Mouse (Mus musculus) kidney, embryonic 16.5 days (tissue): ENCODE results near the gene Naa38. TPM values are rescaled to one million over a fixed set of nuclear protein-coding genes. Genes with fewer than 3 reads are reported as not detected.

Experiments
- ATAC-seq: fragments of 200-750 bp; cut with Nextera tagmentation; 2 replicates; pipeline ENCODE4 v1.8.0; 2017; ENCODE audit warnings: moderate TSS enrichment; ENCODE audit not compliant: low FRiP score, low TSS enrichment
- H3K27ac ChIP-seq: fragments of 300-500 bp; sonication (generic); 2 replicates; pipeline ENCODE4 v1.5.1; 2014; ENCODE audit warnings: low read length
- H3K27me3 ChIP-seq: fragments of 300-500 bp; sonication (generic); 2 replicates; pipeline ENCODE4 v1.6.1; 2014; ENCODE audit warnings: low read length, control low read depth, mixed read lengths; ENCODE audit not compliant: insufficient read depth
- H3K36me3 ChIP-seq: fragments of 300-500 bp; sonication (generic); 2 replicates; pipeline ENCODE4 v1.6.1; 2014; ENCODE audit warnings: low read length, control low read depth, mixed read lengths; ENCODE audit not compliant: insufficient read depth
- H3K4me1 ChIP-seq: fragments of 300-500 bp; sonication (generic); 2 replicates; pipeline ENCODE4 v1.6.1; 2014; ENCODE audit warnings: low read length, control low read depth, mixed read lengths; ENCODE audit not compliant: insufficient read depth
- H3K4me2 ChIP-seq: fragments of 300-500 bp; sonication (generic); replicated peaks from 2 replicates; pipeline ENCODE4 v1.6.1; 2014; ENCODE audit warnings: low read depth, low read length
- H3K4me3 ChIP-seq: fragments of 300-500 bp; sonication (generic); 2 replicates; pipeline ENCODE4 v1.5.1; 2014; ENCODE audit warnings: mild to moderate bottlenecking, low read length
- H3K9ac ChIP-seq: fragments of 300-500 bp; sonication (generic); replicated peaks from 2 replicates; pipeline ENCODE4 v1.6.1; 2014; ENCODE audit warnings: low read length
- H3K9me3 ChIP-seq: fragments of 300-500 bp; sonication (generic); 2 replicates; pipeline ENCODE4 v1.6.1; 2016; ENCODE audit warnings: low read length, control low read depth
- WGBS: fragments of 180-500 bp; shearing (Covaris S2); extraction: QIAGEN DNeasy Blood & Tissue Kit; methylation state at CpG from one replicate; pipeline ENCODE4 v1.1.7; 2014; 5-methylcytosine and 5-hydroxymethylcytosine counted together
- polyA plus RNA-seq: library from polyadenylated mRNA; unstranded; fragments of >200 nt; fragmentation: Nextera tagmentation; extraction: Ambion mirVana; gene quantifications from 2 replicates; pipeline ENCODE4 v1.2.1, GENCODE M21; 2015

Gene Naa38
- polyA plus RNA-seq, 1 experiment from 2014 or later: 150 TPM

GRCm38 (mm10) chr11:69366855-69367615 lies 28.3 kb upstream of the Naa38 start:
- H3K4me1 ChIP-seq: peaks cover 59% of the 10 kb centered on the region
- peak overlapping the region; percentile 100 for H3K27ac ChIP-seq
- peak overlapping the region; percentile 100 for H3K9ac ChIP-seq
- ATAC-seq: no peak
- peak overlapping the region; percentile 76 for H3K4me2 ChIP-seq
- no peaks in the 10 kb centered on the region for H3K27me3 ChIP-seq
- peaks cover 15% of the 10 kb centered on the region for H3K36me3 ChIP-seq
- peak overlapping the region; percentile 88 for H3K4me3 ChIP-seq
- H3K9me3 ChIP-seq: no peaks in the 10 kb centered on the region
- 0% methylated on average over 22 of the region's 22 CpGs for WGBS

DNA sequence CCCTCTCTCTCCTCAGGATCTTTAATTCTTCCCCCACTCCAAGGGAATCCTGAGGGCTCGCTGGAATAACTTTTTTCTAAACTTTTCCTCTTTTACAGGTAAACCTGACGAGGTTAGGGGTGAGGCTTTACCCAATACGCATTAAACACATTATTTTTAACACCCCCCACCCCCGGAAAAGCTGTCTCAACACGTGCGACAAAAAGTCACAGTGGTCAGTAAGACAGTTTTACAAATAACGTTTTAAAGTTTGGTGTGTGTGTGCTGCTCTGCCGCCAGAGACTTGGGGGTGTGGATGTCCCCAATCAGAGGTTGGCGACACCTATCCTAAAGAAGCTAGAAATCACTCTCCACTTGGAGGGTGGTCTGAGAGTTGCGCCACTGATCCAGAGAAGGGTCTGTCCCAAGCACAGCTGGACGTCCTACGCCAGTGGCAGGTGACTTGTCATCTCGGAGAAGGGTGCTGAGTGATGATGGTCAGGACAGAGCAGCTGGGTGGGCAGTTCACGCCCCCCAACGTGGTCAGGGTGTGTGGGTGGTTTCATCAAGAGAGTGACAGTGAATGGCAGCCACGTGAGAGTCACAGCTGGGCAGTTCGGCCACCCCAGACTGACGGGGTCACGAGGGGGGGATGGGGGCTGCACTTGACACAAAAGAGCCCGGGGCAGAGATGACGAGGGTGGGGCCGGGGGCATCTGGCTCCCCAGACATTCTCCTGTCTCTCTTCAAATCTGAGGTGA lies 27.5 kb upstream of the Naa38 start:
- H3K9ac ChIP-seq: peak overlapping the region; percentile 100
- peak; percentile 10; the same call in 1 of the 2 replicates for ATAC-seq
- H3K36me3 ChIP-seq: peaks cover 12% of the 10 kb centered on the region

DNA sequence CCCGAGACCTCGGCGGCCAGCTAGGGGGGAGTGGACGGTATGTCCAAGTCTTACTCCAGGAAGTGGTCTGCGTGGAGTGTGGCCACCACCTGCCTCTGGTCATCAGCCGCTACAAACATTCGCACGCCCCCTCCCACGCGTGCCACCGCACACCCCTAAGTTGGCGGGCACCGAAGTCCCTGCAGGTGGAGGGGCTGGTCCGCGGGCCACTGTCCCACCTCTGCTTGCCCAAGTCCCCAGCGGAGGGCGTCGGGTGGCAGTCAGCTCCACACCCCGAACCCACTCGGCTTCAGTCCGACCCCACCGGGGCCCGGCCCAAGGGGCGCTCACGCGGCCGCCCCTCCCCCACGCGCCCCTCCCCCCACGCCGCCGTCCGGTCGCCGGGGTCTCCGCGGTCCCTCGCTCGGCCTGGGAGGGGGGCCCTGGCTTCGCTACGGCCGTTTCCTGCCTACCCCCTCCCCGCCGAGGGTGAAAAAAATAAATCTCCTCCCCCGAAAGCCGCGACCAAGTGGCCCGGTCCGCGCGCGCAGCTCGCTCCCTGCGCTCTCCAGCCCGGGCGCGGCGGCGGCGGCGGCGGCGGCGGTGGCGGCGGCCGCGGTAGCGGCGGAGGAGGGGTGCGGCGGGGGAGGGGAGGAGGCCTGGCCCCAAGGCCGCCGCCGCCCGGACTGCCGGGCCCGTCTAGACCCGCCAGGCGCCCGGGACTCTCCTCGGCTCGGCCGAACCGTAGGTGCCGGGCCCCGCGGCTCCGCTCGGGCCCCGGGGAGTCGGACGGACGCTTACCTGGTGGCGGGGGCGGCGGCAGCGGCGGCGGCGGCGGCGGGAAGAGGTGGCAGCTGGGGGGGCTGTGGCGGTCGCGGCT lies 26.7 kb upstream of the Naa38 start:
- peaks cover 62% of the 10 kb centered on the region for H3K4me1 ChIP-seq
- peak overlapping the region; percentile 76 for H3K4me2 ChIP-seq
- 0 out of 2 replicates have a peak, but pooled peaks have one; percentile 3 for ATAC-seq
- peak overlapping the region; percentile 88 for H3K4me3 ChIP-seq
- WGBS: under 1% methylated on average over 46 of the region's 106 CpGs
- H3K9ac ChIP-seq: peak overlapping the region; percentile 100
- H3K9me3 ChIP-seq: no peaks in the 10 kb centered on the region
- peak overlapping the region; percentile 100 for H3K27ac ChIP-seq
- H3K36me3 ChIP-seq: peaks cover 11% of the 10 kb centered on the region
- H3K27me3 ChIP-seq: no peaks in the 10 kb centered on the region

More for the DNA sequence above, 27.5 kb upstream of the Naa38 start:
- H3K27ac ChIP-seq: peak overlapping the region; percentile 100
- H3K4me2 ChIP-seq: peak overlapping the region; percentile 76
- H3K9me3 ChIP-seq: no peaks in the 10 kb centered on the region
- H3K27me3 ChIP-seq: no peaks in the 10 kb centered on the region
- peaks cover 61% of the 10 kb centered on the region for H3K4me1 ChIP-seq
- H3K4me3 ChIP-seq: peak overlapping the region; percentile 88
- WGBS: under 1% methylated on average over 22 of the region's 22 CpGs

GRCm38 (mm10) chr11:69369215-69369989 lies 25.9 kb upstream of the Naa38 start, which contains the start of gene Chd3:
Gene Chd3, minus strand, starts transcription at chr11:69369406.
- peak within 1 kb of the TSS; percentile 76 for H3K4me2 ChIP-seq
- H3K4me1 ChIP-seq: peaks cover 56% of the 10 kb centered on the region
- H3K36me3 ChIP-seq: peaks cover 13% of the 10 kb centered on the region
- no peaks in the 10 kb centered on the region for H3K27me3 ChIP-seq
- peak within 1 kb of the TSS; percentile 100 for H3K9ac ChIP-seq
- WGBS: under 1% methylated on average over 18 of the region's 34 CpGs
- H3K9me3 ChIP-seq: no peaks in the 10 kb centered on the region
- H3K27ac ChIP-seq: peak within 1 kb of the TSS; percentile 100
- no peak for ATAC-seq
- H3K4me3 ChIP-seq: peak within 1 kb of the TSS; percentile 88

- 13% methylated on average over 2 of the region's 2 CpGs for WGBS
- H3K27ac ChIP-seq: peak overlapping the region; percentile 100
- peak overlapping the region; percentile 100 for H3K9ac ChIP-seq
- peaks cover 48% of the 10 kb centered on the region for H3K4me1 ChIP-seq
- H3K27me3 ChIP-seq: no peaks in the 10 kb centered on the region
- peak overlapping the region; percentile 76 for H3K4me2 ChIP-seq
- no peak for ATAC-seq
- H3K9me3 ChIP-seq: no peaks in the 10 kb centered on the region
- H3K4me3 ChIP-seq: peak overlapping the region; percentile 88
- peaks cover 13% of the 10 kb centered on the region for H3K36me3 ChIP-seq
Measured at GRCm38 (mm10) chr11:69369990-69370816, 25.1 kb upstream of the Naa38 start.

- Histone ChIP-seq H3K4me1 (peaks cover 42% of the 10 kb centered on the region), H3K36me3 (peaks cover 16% of the 10 kb centered on the region), H3K4me3 (peak overlapping the region; percentile 33), H3K9me3 (no peaks in the 10 kb centered on the region), H3K4me2 (peak overlapping the region; percentile 53), H3K27ac (peak overlapping the region; percentile 92), H3K27me3 (no peaks in the 10 kb centered on the region), H3K9ac (peak overlapping the region; percentile 60)
- 17% methylated on average over 9 of the region's 9 CpGs for WGBS
- ATAC-seq: no peak
Measured at GRCm38 (mm10) chr11:69370817-69371215, 24.5 kb upstream of the Naa38 start.

GRCm38 (mm10) chr11:69371601-69372000 lies 23.7 kb upstream of the Naa38 start:
- no peaks in the 10 kb centered on the region for H3K9me3 ChIP-seq
- H3K27me3 ChIP-seq: no peaks in the 10 kb centered on the region
- peak overlapping the region; percentile 92 for H3K27ac ChIP-seq
- WGBS: 26% methylated on average over 12 of the region's 12 CpGs
- peak overlapping the region; percentile 53 for H3K4me2 ChIP-seq
- H3K9ac ChIP-seq: peak overlapping the region; percentile 43
- no peak for ATAC-seq
- peaks cover 38% of the 10 kb centered on the region for H3K4me1 ChIP-seq
- peaks cover 17% of the 10 kb centered on the region for H3K36me3 ChIP-seq
- peak overlapping the region; percentile 33; the same call in 1 of the 2 replicates for H3K4me3 ChIP-seq

DNA sequence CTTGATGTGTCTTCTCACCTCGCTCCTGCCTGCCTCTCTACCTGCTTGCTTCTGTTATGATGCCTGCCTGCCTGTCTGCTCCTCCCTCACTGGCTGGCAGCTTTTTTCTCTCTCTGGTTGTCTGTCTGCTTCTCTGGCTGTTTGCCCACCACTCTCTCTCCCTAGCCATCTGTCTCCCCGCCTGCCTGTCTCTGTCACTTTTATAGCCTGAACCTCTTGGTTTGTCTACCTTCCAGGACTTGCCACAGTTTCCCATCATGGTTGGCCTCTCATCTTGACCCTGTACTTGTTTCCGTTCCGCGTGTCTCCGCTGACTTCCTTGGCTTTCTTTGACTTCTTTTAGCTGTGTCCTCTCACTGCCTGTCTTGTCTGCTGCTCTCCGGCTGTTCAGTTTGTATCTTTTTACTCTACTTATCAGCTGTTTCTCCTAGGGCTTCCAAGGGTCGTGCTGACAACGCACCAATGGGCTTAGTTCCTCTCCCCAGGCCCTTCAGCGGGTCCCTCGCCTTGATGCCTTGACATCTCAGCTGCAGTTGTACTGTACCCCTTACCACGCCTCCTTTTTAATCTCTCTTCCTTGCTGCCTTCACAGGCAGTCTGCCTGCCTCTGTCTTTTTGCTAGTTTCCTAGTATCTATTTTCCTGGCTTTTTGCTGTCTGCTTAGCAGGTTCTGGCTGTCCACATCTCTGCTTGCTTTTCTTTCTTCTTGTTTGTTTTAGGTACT lies 23.1 kb upstream of the Naa38 start:
- peak overlapping the region; percentile 33; the same call in 1 of the 2 replicates for H3K4me3 ChIP-seq
- no peak for ATAC-seq
- H3K27ac ChIP-seq: peak overlapping the region; percentile 92
- H3K4me1 ChIP-seq: peaks cover 34% of the 10 kb centered on the region
- H3K9ac ChIP-seq: peak overlapping the region; percentile 25; the same call in 1 of the 2 replicates
- H3K9me3 ChIP-seq: no peaks in the 10 kb centered on the region
- 27% methylated on average over 12 of the region's 12 CpGs for WGBS
- no peaks in the 10 kb centered on the region for H3K27me3 ChIP-seq
- peaks cover 17% of the 10 kb centered on the region for H3K36me3 ChIP-seq
- H3K4me2 ChIP-seq: peak overlapping the region; percentile 53
